9 mouse cellular contexts compared by ENCODE assay signal in genomic region chr17:87601456-87602259, GRCm38 (mm10). TPM values are rescaled to one million over a fixed set of nuclear protein-coding genes. Genes with fewer than 3 reads are reported as not detected.
DNase-seq lines count a peak whose midpoint lies in the region; ATAC-seq and TF ChIP-seq lines count a peak whose summit lies in the region.
"Had no signal": no experiment of that assay in that cellular context is flagged by ENCODE, and none has a peak within 500 bp of the region (broad histone marks: within the 10 kb centered on the region; RNA-seq: fewer than 3 reads in every experiment).

No protein-coding gene starts in this region.

- no peak overlapping the region for H3K27ac ChIP-seq in liver, postnatal 0 days (ENCODE audit: low read depth)
- H3K27ac ChIP-seq: limb, embryonic 12.5 days had no signal

- no peak for TF ChIP-seq EP300 in liver, postnatal 0 days (IDR thresholded peaks at IDR 0.05; ENCODE audit: low read depth)

- no peaks in the 10 kb centered on the region for H3K9me3 ChIP-seq in liver, postnatal 0 days (ENCODE audit: low read length)
- H3K9me3 ChIP-seq: limb, embryonic 12.5 days had no signal

- H3K9ac ChIP-seq in liver, postnatal 0 days (replicated peaks) = no peak overlapping the region
- H3K9ac ChIP-seq: limb, embryonic 12.5 days had no signal

- DNase-seq in embryo, embryonic 10.5 days (ENCODE audit: low spot score) = peak; percentile 47
- no peak for DNase-seq in embryo, embryonic 9.5 days (ENCODE audit: extremely low spot score)
- peak; percentile 27 for DNase-seq in right cerebral cortex, postnatal 14 days
- DNase-seq in right cerebral cortex, adult 18-20 months = no peak
- DNase-seq in liver, postnatal 0 days = peak; percentile 45
- peak; percentile 73 for DNase-seq in thymus, postnatal 14 days
- no peak for DNase-seq in urinary bladder, postnatal 4 days (ENCODE audit: low spot score in 2 of 2)

- H3K27me3 ChIP-seq in liver, postnatal 0 days (ENCODE audit: insufficient read depth, low read length) = no peaks in the 10 kb centered on the region
- H3K27me3 ChIP-seq: limb, embryonic 12.5 days had no signal

- TF ChIP-seq CTCF in liver, postnatal 0 days (IDR thresholded peaks at IDR 0.05; ENCODE audit: low read depth) = peak; percentile 62

- H3K4me1 ChIP-seq in liver, postnatal 0 days (ENCODE audit: insufficient read depth) = peaks cover 4% of the 10 kb centered on the region

- no peaks in the 10 kb centered on the region for H3K36me3 ChIP-seq in liver, postnatal 0 days (replicated peaks; ENCODE audit: insufficient read depth, low read length)
- H3K36me3 ChIP-seq: limb, embryonic 12.5 days had no signal

- peak overlapping the region; percentile 51; the same call in 1 of the 2 replicates for H3K4me2 ChIP-seq in liver, postnatal 0 days (ENCODE audit: low read depth, low read length)
- H3K4me2 ChIP-seq: limb, embryonic 12.5 days had no signal

- 45% methylated on average over 14 of the region's 14 CpGs for WGBS in liver, postnatal 0 days (ENCODE audit: insufficient replicate concordance)

- peak overlapping the region; percentile 15; the same call in 1 of the 2 replicates for H3K4me3 ChIP-seq in liver, postnatal 0 days (ENCODE audit: low read depth, low read length)
- H3K4me3 ChIP-seq: limb, embryonic 12.5 days had no signal

- peak; percentile 44 to 57; a peak in 2 of 4 replicates for ATAC-seq in hematopoietic stem cell, adult 5-6 weeks (replicated peaks in 1 of 2; ENCODE audit: insufficient read depth in 1 of 2, low FRiP score in 2 of 2, low TSS enrichment in 1 of 2, low read depth in 1 of 2, poor library complexity in 2 of 2, severe bottlenecking in 2 of 2)
- no peak for ATAC-seq in liver, postnatal 0 days

RNA-seq across cellular contexts. Expression of gene Epcam, which starts 34.1 kb away (rescaled TPM):
- total RNA-seq in hematopoietic stem cell, adult 5-6 weeks (2017) = 2.3 and 3.6 TPM in 2 replicates
- polyA plus RNA-seq in liver, postnatal 0 days (2015; fragmentation: Nextera tagmentation; extraction: Ambion mirVana) = 3.1 and 4.4 TPM in 2 replicates

Comparison
In these comparisons a context has a peak if more than half of its experiments do, and no peak if none do; other contexts are left out.
1. DNase-seq: peak in embryo, embryonic 10.5 days (single experiment), right cerebral cortex, postnatal 14 days (single experiment), liver, postnatal 0 days (single experiment) and thymus, postnatal 14 days (single experiment); none in embryo, embryonic 9.5 days (single experiment), right cerebral cortex, adult 18-20 months (single experiment) and urinary bladder, postnatal 4 days (0 of 2).